Mouse (Mus musculus): ENCODE results near the gene Hist1h2bj.
"Not testable (repeated sequence)": the region's sequence is repeated elsewhere in the genome, so short reads cannot be mapped to it uniquely, and the experiment has no call there.

Gene Hist1h2bj

DNA sequence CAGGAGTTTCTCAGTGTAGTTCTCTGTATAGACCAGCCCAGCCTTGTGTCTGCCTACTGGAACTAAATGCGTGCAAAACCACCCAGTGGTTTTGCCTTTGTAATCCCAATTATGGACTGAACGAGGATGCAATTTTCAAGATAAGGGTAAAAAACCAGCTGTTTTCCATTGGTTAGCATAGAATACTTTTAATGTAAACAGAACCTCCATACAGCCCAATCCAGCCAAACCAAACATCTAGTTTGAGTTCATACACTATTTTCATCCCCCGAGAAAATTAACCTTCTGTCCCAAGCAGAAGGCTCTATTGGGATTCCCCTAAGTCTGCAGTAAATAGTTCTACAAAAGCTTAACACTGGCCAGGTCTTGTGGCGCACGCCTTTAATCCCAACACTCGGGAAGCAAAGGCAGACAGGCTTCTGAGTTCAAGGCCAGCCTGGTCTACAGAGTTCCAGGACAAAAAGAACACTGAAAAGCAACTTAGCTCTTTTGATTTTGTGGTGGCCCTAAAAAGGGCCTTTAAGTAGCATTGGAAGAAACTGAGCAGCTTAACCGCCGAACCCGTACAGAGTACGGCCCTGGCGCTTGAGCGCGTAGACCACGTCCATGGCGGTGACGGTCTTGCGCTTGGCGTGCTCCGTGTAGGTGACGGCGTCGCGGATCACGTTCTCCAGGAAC is 2.4 kb upstream of the Hist1h2bj start:
- DNase-seq (ENCODE audit: low spot score) = no peak

DNA sequence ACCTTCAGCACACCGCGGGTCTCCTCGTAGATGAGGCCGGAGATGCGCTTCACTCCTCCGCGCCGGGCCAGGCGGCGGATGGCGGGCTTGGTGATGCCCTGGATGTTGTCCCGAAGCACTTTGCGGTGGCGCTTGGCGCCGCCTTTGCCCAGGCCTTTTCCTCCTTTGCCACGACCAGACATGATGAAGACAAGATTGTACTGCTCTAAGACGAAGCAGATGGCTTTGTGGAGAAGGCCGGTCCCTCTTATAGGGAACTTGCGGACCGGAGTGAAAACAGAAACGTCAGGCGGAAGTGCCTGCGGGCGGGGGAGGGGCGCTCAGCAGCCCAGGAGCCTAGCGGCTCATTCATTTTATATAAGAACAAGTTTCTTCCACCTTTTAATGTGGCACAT is 1.9 kb upstream of the Hist1h2bj start, which contains the start of gene Hist1h4i:
TSS of gene Hist1h4i (minus strand) at position 221 of the 395 bp plus-strand sequence.
- DNase-seq (ENCODE audit: low spot score) = peak; percentile 90

DNA sequence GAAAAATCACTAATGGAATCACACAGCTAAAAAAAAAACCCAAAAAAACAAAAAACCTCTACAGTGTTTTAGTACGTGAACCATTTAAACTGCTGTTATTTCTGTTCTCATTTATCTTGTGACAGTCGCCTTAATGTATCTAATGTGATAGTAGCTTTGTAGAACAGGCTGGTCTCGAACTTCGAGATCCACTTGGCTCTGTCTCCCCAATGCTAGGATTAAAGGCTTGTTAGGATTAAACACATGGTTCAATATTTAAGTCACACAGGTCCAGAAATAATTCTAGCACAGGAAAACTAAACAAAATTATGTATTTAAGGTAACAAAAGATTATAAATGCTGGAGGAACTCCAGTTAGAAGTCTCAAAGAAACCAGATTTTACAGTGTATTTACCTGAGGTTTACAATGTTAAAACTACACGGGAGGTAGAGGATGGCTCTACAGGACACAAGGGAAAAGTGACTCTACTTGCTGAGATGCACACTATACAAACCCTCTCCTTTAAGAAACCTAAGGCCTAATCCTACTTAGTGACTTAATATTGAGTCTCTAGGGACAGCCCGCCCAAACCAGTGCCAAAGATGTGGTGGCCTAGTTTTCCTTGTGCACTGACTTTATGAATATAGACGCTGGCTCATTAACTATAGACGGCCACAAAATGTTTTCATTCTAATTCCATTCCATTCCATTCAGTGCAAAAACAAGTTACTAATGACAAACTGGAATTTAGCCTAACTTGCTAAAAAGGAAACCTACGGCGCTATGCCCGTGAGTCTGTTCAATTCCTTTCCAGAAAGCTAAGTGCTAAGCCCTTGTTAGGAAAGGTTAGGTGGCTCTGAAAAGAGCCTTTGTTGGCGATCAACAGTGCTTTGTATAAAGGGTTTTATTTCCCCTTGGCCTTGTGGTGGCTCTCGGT is 1.1 kb upstream of the Hist1h2bj start:
- no peak for DNase-seq (ENCODE audit: low spot score)

DNA sequence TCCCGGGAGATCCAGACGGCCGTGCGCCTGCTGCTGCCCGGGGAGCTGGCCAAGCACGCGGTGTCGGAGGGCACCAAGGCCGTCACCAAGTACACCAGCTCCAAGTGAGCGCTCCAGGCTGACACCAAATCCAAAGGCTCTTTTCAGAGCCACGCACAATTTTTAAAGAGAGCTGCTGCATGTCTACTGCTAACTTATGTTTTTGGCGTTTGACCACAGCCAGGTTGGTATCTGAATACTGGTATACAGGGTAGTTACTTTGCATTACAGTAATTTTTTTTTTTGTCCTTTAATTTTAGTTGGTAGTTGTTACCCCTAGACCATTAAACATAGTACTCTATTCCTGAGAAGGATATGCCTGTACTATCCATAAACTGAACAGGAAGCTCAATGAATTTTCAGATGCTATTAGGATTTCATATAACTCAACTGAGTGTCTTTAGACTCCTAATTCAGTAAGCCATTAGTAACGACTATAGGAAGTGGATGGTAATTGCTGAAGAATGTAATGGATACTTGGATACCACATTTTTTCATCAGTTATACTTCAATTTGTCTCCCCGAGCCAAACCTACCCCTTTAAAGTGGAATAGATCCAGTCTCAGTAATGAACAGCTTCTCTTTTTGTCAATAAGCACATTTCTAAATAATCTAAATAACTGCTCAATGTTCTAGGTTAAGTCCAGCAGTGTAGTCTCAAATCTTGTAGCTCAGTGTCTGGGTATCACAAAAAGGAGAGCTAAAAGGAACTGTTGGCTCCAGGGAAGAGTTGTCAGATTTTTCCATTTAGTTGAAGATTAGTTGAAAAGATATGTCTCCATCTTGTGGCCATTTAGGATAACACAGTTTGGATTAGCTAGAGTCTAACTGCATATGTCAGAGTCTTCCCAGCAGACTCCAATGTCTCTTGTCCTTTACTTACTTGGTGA is 753 bp downstream of the Hist1h2bj start:
- DNase-seq (ENCODE audit: low spot score) = no peak

DNA sequence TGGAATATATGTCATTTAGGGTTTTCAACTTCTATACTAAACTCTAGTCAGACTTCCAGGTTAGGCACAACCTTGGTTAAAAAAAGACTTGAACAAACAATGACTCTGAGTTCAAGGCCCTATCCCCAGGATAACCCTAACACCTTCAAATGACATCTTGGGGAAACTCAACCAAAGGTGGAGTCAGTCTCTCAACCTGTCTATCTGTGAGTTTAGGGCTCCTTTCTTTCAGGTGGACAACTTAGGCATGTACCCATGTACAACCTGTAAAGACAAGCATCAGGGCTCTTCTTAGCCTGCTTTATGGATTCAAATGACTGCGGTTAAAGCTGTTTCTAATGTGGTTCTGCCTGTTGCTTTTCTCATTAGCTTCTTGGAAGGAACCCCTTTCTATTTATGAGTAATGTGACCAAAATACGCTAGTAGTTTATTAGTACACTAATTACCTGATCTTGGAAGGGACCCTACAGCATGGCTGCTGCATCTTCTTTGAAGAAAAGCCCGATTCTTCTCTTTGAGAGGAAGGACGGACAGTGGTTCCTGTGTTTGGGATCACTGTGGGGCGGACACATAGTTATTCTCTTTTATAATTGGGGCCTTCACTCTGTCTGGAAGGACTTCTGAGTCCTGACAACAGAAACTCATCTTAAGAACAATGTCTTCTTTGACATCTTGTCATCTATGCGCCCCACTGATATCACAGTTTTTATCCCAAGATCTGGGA is 1.6 kb downstream of the Hist1h2bj start:
- no peak for DNase-seq (ENCODE audit: low spot score)

DNA sequence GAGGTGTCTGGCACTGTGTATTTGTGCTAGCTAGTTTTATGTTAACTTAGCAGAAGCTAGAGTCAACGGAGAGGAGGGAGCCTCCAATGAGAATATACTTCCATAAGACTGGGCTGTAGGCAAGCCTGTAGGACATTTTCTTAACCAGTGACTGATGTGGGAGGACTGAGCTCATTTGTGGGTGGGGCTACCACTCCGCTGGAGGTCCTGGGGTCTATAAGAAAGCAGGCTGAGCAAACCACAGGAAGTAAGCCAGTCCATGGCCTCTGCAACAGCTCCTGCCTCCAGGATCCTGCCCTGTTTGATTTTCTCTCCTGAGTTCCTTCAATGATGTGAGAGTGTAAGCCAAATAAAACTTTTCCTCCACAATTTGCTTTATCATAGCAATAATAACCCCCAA is 2.3 kb downstream of the Hist1h2bj start:
- DNase-seq (ENCODE audit: low spot score) = no peak

DNA sequence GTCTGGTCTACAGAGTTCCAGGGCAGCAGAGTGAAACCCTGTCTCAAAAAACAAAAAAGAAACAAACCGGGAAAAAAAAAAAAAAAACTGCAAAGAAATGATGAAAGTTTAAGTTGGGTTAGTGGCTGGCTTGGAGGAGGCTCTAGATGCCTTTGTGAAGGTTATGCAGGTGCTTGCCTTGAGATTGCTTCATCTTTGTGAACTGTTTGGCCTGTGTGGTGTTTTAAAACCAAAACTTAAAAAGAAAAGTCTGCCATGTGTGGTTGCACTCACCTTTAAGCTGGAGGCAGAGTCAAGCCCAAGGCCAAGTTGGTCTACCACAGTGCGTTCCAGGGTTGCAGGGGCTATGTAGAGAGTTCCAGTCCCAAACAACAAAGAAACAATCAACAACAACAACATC is 6.0 kb downstream of the Hist1h2bj start:
- DNase-seq (ENCODE audit: low spot score) = no peak

DNA sequence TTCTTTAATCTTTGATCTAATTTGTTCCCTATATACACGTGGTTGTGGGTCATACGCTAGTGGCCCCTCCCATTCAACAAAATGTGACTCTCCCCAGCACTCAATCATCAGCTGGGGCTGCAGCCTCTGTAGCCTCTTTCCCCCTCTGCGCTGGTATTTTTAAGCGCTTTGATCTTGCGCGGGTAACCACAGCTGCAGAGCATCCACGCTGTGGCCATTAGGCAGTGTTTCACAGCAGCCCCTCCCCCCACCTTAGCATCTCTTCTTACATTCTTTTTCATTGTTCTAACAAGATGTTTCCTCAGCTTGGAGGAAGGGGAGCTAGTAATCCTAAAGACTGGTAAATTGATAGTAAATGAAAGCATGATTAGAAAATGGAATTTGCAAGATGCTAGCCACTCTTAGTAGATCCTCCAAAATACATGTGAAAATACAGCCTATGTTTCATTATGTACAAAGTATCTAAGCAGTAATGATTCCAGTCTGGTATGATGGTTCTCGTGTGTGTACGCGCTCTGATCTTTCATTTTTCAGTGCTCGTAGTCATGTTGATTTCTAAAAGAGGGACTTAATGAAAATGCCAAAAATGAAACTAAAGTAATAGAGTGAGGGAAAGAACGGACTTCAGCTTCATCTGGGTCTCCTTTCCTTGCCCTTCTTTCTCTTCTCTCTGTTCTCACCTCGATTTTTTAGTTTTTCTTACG is 6.9 kb downstream of the Hist1h2bj start:
- DNase-seq (ENCODE audit: low spot score) = no peak

DNA sequence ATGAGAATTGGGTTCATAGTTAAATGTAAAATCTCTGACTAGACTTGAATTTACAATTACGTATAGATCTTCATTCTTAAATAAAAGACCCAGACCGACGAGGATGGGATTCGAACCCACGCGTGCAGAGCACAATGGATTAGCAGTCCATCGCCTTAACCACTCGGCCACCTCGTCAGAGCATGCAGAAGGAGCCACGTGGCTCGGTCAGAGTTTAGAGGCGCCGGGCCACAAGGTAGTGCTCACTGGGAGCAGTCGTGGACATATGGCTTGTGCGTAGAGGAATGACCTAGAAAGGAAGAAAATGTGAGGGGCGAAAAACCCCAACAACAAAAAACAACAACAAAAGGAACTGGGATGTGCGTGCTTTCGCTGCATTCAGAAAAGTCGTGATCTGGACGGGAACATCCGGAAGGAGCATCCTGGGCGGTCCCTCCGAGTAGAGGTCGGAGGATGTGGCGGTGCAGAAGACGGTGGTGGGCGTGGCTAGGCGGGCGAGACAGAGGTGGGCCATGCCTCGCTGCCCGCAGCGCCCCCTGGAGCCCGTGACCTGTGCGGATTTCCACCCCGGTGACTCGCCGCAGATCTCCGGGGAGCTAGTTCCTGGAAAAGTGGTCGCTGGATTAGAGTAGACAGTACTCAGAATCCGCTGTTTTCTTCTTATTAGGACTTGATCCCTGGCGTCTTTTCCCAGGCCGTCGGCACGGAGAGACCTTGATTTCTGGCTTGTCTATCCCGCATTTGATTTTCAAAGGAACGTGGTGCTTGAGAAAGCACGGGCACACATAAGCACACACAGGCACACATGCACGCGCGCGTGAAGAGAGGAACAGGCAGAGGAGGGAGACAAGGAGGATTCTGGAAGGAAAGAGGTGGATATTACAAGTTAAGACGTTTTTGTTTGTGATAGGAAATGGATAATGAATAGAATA is 7.8 kb downstream of the Hist1h2bj start:
- peak; percentile 86 for DNase-seq (ENCODE audit: low spot score)

DNA sequence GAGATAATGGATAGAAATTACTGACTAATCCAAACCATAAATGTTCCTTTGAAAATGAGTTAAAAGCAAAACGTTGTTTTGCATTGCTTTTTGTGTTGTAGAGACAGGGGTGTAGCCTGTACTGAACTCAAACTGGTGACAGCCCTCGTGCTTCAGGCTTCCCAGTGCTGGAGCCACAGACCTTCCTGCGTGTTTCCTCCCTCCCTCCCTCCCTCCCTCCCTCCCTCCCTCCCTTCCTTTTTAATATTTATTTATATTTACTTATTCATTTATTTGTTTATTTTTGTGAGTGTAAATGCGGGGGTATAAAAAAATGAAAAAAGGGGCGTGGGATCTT is 8.5 kb downstream of the Hist1h2bj start:
- DNase-seq (ENCODE audit: low spot score) = no peak

DNA sequence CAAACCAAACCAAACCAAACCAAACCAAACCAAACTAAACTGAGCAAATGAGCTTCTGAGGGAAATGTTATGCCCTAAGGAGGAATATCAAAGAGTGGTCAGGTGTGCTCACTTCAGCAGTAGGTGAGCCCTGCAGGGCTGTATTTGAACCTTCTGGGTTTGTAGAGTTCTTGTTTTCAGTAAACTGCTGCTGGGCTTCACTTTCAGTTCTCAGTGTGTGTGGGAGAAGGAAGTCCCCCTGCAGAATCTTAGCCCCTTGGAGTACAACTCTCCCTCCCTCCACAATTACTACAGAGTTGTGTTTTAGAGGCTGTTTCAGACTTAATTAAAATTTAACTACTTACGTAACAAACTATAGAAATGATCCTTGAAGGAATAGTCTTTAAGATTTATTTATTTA is 10.7 kb downstream of the Hist1h2bj start:
- no peak for DNase-seq (ENCODE audit: low spot score)

DNA sequence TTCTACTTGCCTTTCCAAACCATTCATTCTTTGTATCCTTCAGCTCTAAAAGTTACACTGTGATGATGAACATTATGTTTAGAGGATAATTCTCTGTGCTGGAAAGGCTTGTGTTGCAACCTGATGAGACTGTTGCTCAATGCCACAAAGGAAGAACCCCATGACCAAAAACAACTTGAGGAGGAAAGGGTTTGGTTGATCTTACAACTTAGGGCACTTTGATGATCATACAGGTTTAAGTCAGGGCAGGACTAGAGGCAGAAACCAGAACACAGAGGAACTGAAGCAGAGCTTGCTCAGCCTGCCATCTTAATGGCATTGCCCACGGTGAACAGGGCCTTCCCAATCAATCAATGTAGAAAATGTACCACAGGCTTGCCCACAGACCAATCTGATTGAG is 18.4 kb downstream of the Hist1h2bj start:
- no peak for DNase-seq (ENCODE audit: low spot score)

DNA sequence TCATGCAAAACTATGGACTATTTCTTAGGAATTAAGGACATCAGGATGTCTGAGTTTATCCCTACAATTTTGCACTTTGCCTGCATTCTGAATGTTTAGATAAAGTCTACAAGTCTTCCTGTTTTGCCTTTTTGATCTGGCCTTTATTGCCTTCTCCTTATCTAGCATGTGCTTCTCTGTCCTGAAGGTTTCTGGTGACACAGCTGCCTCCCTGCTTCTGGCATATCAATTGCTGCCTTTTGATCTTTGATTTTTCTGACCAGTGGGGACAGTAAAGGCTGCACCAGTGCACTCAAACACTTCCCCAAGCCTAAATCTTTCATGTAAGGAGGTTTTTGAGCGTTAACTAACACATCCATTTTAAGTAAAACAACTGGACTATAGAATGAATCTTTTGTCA is 20.5 kb downstream of the Hist1h2bj start:
- DNase-seq (ENCODE audit: low spot score) = no peak

DNA sequence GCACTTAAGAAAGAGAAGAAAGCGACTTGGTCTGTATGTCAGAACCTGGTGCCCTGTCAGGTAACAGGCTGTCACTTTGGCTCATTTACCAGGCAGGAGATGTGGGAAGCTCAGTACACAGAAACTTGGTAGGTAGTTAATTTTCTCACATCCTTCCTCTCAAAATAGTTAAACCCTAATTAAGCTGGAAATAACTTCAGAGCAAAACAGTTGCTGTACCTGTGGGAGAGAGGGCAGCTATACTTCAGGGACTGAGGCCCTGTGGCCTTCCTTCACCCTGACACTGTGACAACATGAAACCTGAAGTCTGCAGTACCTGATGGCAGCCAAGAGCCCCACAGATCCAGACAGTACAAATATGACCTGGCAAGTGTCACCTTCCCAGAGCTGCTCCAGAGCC is 41.1 kb downstream of the Hist1h2bj start, which contains the start of gene Vmn1r188:
TSS of gene Vmn1r188 (plus strand) at position 301 of the 400 bp plus-strand sequence.
- DNase-seq (ENCODE audit: low spot score) = not testable (repeated sequence)
